Mouse (Mus musculus) brain, embryonic 18.5 days (tissue): ENCODE data around the gene Pla2g4b.
A peak's percentile ranks its signal among the peaks of the same experiment; 100 is the strongest.

Experiments
- DNase-seq: peaks from one replicate; pipeline ENCODE4 v3.0.0-alpha.2; 2012; ENCODE audit warnings: low read depth, low spot score

Gene Pla2g4b

DNA sequence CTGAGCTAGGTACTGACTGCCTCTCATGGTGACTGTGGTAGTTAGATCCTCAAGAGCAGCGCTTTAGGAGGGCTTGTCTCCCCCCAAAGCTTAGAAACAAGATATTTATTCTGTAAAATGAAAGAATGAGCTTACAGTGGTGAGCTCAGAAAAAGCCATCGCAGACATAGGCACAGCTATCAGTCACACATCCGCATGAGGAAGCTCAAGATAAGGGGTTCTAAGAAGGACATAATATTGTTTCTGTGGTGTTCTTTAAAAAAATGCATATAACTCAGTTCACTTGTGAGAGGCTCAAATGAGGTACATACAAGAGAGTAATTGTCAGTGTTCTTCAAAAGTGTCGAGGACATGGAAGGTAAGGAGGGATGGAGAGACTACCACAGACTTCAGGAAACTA is 17.3 kb upstream of the Pla2g4b start:
- no peak for DNase-seq

- no peak for DNase-seq
These were observed 15.6 kb upstream of the Pla2g4b start for GRCm38 (mm10) chr2:120017599-120017998.

DNA sequence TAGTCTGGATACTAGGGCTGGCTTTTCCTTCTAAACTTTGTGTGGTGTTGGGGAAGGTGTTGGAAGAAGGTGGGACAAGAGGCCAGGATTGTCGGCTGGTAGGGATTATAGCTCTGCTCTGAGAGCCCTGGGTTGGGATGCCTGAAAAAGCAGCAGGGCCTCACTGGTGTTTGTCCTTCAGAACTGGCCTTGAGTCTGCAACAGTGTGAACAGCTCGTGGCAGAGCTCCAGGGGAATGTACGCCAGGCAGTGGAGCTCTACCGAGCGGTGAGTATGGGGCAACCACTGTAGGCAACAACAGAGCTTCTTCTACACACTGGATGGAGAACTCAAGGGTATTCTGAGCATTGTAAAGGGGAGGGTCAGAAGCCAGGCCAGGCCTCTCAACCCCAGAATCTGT is 8.9 kb upstream of the Pla2g4b start:
- DNase-seq, result no peak

- DNase-seq, result peak; percentile 69
These were observed 6.0 kb upstream of the Pla2g4b start, which contains the start of the genes Jmjd7 and Gm28042 for GRCm38 (mm10) chr2:120026984-120027949. Gene Jmjd7, plus strand, starts transcription at chr2:120027483. Gene Gm28042, plus strand, starts transcription at chr2:120027493.

DNA sequence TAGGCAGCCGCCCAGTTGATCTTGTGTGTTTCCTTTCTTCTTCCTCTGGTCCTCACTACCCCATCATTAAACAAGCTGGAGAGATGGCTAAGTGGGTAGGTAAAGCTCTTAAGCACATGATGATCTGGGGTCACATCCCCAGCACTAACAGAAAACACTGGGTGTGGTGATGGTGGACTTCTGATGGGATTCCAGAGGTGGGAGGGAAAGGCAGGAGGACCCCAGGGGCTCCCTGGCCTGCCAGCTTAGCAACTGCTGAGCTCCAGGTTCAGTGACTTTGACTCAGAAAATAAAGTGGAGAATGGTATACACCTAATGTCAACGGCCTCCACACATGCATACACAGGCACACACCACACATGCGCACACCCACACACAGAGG is 5.3 kb upstream of the Pla2g4b start:
- DNase-seq, result no peak

DNA sequence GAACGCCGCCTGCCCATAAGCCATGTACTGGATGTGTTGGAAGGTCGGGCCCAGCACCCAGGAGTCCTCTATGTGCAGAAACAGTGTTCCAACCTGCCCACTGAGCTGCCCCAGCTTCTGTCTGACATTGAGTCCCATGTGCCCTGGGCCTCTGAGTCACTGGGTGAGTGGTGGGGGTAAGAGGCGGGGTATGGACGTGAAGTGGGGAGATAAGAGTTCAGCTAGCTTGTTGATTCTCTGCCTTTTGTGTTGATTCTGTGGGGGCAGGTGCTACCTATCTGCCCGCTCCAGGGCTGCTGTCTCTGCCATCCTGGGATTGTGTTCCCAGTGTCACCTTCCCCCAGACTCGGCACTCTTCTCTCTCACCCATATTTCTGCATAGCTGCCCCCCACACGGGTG is 2.8 kb upstream of the Pla2g4b start:
- no peak for DNase-seq

GRCm38 (mm10) chr2:120033726-120034125 is 509 bp downstream of the Pla2g4b start:
- DNase-seq, result no peak

GRCm38 (mm10) chr2:120037744-120038143 is 4.5 kb downstream of the Pla2g4b start:
- DNase-seq, result no peak

DNA sequence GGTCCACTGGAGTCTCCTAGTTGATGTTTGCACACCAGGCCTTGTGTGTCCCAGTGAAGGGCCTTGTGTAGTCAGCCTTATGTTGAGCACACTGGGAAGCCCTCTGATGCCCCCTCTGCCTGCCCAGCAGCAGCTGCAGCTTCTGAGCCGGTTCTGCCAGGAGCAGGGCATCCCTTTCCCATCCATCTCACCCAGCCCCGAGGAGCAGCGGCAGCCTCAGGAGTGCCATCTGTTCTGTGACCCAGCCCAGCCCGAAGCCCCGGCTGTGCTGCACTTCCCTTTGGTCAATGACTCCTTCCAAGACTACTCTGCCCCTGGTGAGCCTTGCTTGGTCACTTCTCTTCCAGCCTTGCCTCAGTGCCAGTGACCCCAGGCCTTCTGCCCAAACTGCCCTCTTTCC is 7.8 kb downstream of the Pla2g4b start:
- DNase-seq, result no peak

GRCm38 (mm10) chr2:120044101-120044603 is 10.9 kb downstream of the Pla2g4b start:
- no peak for DNase-seq

- no peak for DNase-seq
These were observed 11.5 kb downstream of the Pla2g4b start for GRCm38 (mm10) chr2:120044676-120045075.

DNA sequence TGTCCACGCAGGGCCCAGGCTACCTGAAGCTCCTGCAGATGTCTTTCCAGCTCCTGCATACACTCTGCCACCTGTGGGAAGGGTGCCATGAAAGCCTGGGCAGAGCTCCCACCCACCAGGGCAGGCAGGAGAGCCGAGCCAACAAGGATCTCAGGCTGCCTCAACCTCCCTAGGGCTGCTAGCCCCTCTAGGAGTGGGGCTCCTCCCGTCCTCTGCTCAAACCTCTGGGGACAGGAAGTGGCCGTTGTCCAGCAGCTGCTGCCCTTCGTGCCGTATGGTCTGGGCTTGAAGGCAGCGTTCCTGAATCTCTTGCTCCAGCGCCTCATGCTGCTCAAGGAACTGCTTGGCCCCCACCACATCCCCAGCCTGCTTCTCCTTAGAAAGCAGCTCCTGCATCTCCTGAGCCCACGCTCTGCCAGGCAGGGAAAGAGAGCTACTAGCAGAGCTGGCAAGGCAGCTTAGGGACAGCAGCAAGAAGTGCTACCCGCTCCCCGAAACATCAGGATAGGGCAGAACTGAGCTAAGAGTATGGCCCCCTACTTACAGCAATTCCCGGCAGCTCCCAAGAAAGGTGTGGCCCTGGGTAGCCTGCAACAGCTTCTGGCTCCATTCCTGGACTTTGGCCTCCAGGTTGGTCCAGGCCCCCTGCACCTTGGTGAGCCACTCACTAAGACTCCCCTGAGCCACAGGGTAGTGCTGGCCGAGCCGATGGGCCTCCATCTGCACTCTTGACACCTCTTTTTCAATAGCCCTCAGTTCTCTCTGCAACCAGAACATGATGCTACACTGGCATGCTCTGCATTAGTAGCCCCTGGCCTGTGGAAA is 13.5 kb downstream of the Pla2g4b start:
- no peak for DNase-seq

DNA sequence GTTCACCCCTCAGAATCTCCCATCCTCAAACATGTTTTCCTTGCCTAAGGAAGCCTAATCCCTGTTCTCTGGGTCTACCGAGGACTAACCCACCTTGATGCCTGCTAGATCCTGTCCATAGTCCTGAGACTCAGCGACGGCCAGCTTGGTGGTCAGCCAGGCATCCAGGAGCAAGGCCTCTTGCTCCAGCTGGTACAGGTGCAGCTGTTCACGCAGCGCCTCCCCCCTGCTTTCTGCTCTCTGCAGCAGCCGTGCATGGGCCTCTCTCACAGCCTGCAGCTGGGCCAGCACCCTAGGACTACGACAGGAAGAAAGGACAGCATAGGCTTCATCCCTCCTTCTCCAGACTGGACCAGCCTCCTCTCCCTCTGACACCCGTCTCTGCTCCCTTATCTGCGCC is 15.0 kb downstream of the Pla2g4b start:
- DNase-seq, result no peak

DNA sequence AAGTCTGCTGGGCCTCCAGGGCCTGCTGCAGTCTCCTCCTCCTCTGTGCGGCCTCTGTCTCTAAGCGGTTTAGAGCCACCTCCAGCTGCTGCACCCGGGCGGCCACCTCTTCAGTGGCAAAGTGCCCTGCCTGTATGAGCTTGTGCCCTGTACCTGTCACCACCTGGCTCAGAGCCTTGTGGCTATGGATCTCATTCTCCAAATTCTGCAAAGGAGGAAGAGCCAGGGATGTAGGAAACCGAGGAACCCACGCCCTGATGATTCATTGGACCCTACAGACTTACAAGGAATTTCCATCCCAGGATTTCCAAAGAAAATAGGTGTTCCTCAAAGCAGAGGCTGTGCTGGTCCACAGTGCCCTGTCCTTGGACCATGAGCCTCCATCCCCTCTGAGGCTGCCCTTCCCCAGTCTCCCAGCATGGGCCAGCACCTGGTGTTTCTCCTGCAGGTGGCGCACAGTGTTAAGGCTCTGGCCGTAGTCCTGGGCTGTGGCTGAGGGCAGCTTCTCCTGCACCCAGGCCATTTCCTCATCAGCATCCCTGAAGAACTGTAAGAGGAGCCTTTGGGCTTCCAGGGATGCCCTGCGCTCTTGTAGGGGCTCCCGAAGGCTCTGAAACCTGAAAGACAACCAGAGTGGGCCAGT is 16.5 kb downstream of the Pla2g4b start:
- DNase-seq, result no peak

DNA sequence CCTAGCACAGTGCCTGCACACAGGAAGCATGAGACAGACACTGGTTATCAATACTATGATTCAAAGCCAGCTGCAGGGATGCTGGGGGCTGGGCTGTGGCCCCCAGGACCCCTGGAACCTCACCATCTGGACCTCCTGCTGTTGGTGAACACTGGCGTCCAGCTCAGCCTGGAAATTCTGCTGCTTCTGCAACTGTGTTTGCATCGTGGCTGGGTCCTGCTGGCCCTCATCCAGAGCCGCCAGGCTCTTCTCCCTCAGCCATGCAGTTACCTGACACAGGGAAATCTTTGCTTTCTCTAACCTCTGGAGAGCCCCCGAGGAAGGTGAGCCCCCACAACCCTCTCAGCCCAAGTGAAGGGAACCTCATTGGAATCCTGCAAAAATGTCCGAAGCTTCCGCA is 18.2 kb downstream of the Pla2g4b start:
- DNase-seq, result no peak

DNA sequence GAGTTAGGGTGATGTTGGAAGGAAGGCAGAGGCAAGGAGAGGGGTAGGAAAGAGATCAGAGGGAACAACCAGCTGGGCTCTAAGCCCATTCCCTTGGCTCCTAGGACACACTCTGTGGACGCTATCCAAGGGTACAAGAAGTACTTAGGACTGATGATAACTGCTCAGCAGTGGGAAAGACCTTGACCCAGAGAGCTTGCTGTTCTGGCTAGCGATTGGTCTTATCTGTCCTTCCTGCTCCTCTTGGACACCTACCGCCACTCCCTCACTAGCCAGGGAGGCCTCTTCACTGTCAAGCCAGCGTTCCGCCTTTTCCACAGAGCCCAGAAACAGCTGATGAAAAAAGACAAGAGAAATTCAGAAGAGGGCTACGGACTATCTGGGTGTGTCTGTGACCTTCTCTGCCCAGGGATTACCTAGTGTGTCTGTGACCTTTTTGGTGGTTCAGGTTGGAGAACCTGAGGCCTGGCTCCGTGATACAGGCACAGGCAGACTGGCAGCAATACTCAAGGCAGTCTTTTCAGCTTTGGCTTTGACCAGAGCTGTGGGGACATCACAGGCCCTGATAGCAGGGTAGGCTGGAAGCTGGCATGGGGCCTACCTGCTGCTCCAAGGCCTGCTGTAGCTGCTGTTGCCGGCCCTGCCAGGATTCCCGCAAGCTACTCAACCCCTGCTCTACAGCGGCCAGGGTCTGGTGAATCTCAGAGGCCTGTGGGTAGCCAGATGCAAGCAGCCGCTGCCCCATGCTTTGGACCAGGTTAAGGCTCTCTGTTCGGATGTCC is 21.7 kb downstream of the Pla2g4b start:
- no peak for DNase-seq

DNA sequence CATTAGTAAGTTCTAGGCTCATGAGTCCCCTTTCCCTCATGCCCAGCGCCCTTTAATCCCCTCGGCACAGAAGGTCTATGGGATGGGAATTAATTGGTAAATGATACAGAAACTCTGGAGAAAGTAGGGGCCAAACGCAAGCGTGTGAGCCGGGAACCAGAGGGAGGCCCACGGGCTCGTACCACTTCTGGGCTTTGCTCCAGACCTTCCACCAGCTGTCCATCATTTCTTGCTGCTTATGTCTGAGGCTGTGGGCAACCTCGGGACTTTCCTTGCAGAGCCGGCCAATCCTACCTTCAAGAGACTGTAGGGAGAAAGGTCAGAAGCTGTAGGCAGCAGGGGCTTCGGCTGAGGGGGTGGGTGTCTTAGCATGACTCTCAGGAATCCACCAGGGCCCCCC is 22.7 kb downstream of the Pla2g4b start:
- DNase-seq, result no peak

GRCm38 (mm10) chr2:120058818-120059217 is 25.6 kb downstream of the Pla2g4b start:
- no peak for DNase-seq

GRCm38 (mm10) chr2:120059466-120059865 is 26.2 kb downstream of the Pla2g4b start:
- DNase-seq, result no peak

GRCm38 (mm10) chr2:120060190-120060589 is 27.0 kb downstream of the Pla2g4b start:
- DNase-seq, result no peak

- DNase-seq, result no peak
These were observed 27.4 kb downstream of the Pla2g4b start for GRCm38 (mm10) chr2:120060651-120061050.
